ENCODE assay signal across 26 mouse cellular contexts in genomic region chr11:3583127-3583526, GRCm38 (mm10).
"Had no signal": no experiment of that assay in that cellular context is flagged by ENCODE, and none has a peak within 500 bp of the region (broad histone marks: within the 10 kb centered on the region; RNA-seq: fewer than 3 reads in every experiment).

No protein-coding gene starts in this region.

- H3K4me1 ChIP-seq: hindbrain, embryonic 13.5 days; hindbrain, embryonic 15.5 days; limb, embryonic 10.5 days; limb, embryonic 12.5 days had no signal

- H3K9ac ChIP-seq: heart, embryonic 13.5 days; heart, embryonic 15.5 days; hindbrain, embryonic 13.5 days; hindbrain, embryonic 15.5 days; kidney, embryonic 15.5 days; limb, embryonic 12.5 days had no signal

- H3K4me3 ChIP-seq: heart, adult 2 months; heart, embryonic 13.5 days; heart, embryonic 15.5 days; hindbrain, embryonic 13.5 days; hindbrain, embryonic 15.5 days; kidney, embryonic 15.5 days; left cerebral cortex, adult 2 months; limb, embryonic 10.5 days; limb, embryonic 12.5 days had no signal

- H3K27ac ChIP-seq: heart, adult 2 months; heart, embryonic 13.5 days; heart, embryonic 15.5 days; hindbrain, embryonic 13.5 days; hindbrain, embryonic 15.5 days; hindbrain, postnatal 0 days; kidney, embryonic 15.5 days; kidney, postnatal 0 days; left cerebral cortex, adult 2 months; limb, embryonic 10.5 days; limb, embryonic 12.5 days had no signal

- DNase-seq: gastrocnemius, postnatal 10 days; gastrocnemius, postnatal 25 days; heart, adult 11 months; heart, adult 2 months; heart, postnatal 14 days; heart, postnatal 36 days; kidney, adult 11 months; kidney, adult 2 months; kidney, adult 9 months; kidney, postnatal 14 days; kidney, postnatal 36 days; layer of hippocampus, adult 9-11 months; liver had no signal

- H3K9me3 ChIP-seq: heart, embryonic 13.5 days; heart, embryonic 15.5 days; hindbrain, embryonic 13.5 days; hindbrain, embryonic 15.5 days; kidney, embryonic 15.5 days; limb, embryonic 10.5 days; limb, embryonic 12.5 days had no signal

- H3K4me2 ChIP-seq: heart, embryonic 11.5 days; heart, embryonic 13.5 days; heart, embryonic 15.5 days; hindbrain, embryonic 13.5 days; hindbrain, embryonic 15.5 days; kidney, embryonic 15.5 days; limb, embryonic 12.5 days; liver, embryonic 11.5 days had no signal

- H3K36me3 ChIP-seq: heart, embryonic 13.5 days; heart, embryonic 15.5 days; hindbrain, embryonic 13.5 days; hindbrain, embryonic 15.5 days; kidney, embryonic 15.5 days; limb, embryonic 10.5 days; limb, embryonic 12.5 days had no signal

- ATAC-seq: forebrain, embryonic 16.5 days; hindbrain, postnatal 0 days had no signal

- H3K27me3 ChIP-seq: heart, embryonic 13.5 days; heart, embryonic 15.5 days; hindbrain, embryonic 13.5 days; hindbrain, embryonic 15.5 days; kidney, embryonic 15.5 days; limb, embryonic 12.5 days had no signal
